Mouse (Mus musculus) spleen, adult 2 months (tissue): Measurements from ENCODE around the gene Tfb2m.

Experiments used
- CTCF ChIP-seq: fragments of 200-500 bp; IDR thresholded peaks from 2 replicates; pipeline ENCODE4 v1.5.1; 2011; ENCODE audit warnings: mild to moderate bottlenecking, inconsistent platforms; ENCODE audit not compliant: insufficient read depth, insufficient read length, insufficient replicate concordance; ENCODE audit errors: extremely low read depth
- POLR2A ChIP-seq: fragments of 200-500 bp; IDR thresholded peaks from 2 replicates; pipeline ENCODE4 v1.6.1; 2011; ENCODE audit warnings: low read depth, low read length, inconsistent platforms

DNA sequence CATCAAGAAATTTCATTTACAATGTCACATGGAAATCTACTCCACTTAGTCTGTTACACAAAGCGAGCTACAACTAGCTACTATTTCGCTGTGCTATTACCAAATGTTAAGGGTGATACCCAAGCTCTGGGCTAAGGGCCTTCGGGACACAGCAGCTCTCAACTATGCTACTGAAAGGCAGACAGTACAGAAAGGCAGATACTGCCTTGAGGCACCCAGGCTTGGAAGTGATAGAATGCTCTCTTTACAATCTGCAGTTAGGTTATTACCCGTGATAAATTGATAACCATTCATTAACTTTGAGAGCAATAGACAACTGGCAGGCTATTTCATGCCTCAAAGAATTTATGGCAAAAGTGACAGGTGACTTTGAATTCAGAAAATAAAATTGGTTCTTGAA lies 65.2 kb downstream of the Tfb2m start:
- no peak for TF ChIP-seq CTCF
- TF ChIP-seq POLR2A = no peak
